Mouse (Mus musculus) forebrain, embryonic 16.5 days (tissue): ENCODE results near the gene Gm5741. TPM values are rescaled to one million over a fixed set of nuclear protein-coding genes. Genes with fewer than 3 reads are reported as not detected.

ENCODE experiments used
- ATAC-seq: fragments of 200-750 bp; cut with Nextera tagmentation; 2 replicates; pipeline ENCODE4 v1.8.0; 2017; ENCODE audit warnings: mild to moderate bottlenecking, moderate library complexity
- H3K27ac ChIP-seq: fragments of 300-500 bp; sonication (generic); 2 replicates; pipeline ENCODE4 v1.5.1; 2014; ENCODE audit warnings: low read length, control low read depth
- H3K27me3 ChIP-seq: fragments of 300-500 bp; sonication (generic); replicated peaks from 2 replicates; pipeline ENCODE4 v1.6.1; 2014; ENCODE audit warnings: low read length; ENCODE audit not compliant: control insufficient read depth, insufficient read depth
- H3K36me3 ChIP-seq: fragments of 300-500 bp; sonication (generic); 2 replicates; pipeline ENCODE4 v1.6.1; 2014; ENCODE audit not compliant: control insufficient read depth, insufficient read depth
- H3K4me1 ChIP-seq: fragments of 300-500 bp; sonication (generic); replicated peaks from 2 replicates; pipeline ENCODE4 v1.6.1; 2014; ENCODE audit warnings: low read length; ENCODE audit not compliant: control insufficient read depth, insufficient read depth
- H3K4me2 ChIP-seq: fragments of 300-500 bp; sonication (generic); 2 replicates; pipeline ENCODE4 v1.6.1; 2014; ENCODE audit warnings: mild to moderate bottlenecking, low read length, control low read depth
- H3K4me3 ChIP-seq: fragments of 300-500 bp; sonication (generic); replicated peaks from 2 replicates; pipeline ENCODE4 v1.5.1; 2014; ENCODE audit warnings: mild to moderate bottlenecking, low read length, control low read depth
- H3K9ac ChIP-seq: fragments of 300-500 bp; sonication (generic); replicated peaks from 2 replicates; pipeline ENCODE4 v1.6.1; 2014; ENCODE audit warnings: low read depth, low read length, control low read depth
- H3K9me3 ChIP-seq: fragments of 300-500 bp; sonication (generic); 2 replicates; pipeline ENCODE4 v1.6.1; 2016; ENCODE audit warnings: low read length; ENCODE audit not compliant: control insufficient read depth
- WGBS: fragments of 180-500 bp; shearing (Covaris S2); extraction: QIAGEN DNeasy Blood & Tissue Kit; methylation state at CpG from one replicate; pipeline ENCODE4 v1.1.7; 2014; 5-methylcytosine and 5-hydroxymethylcytosine counted together
- polyA plus RNA-seq: library from polyadenylated mRNA; unstranded; fragments of >200 nt; fragmentation: Nextera tagmentation; extraction: Ambion mirVana; gene quantifications from 2 replicates; pipeline ENCODE4 v1.2.1, GENCODE M21; 2015

The Gm5741 gene
- polyA plus RNA-seq, result 0.84 TPM in 1 of 2 replicates, not detected in the other

DNA sequence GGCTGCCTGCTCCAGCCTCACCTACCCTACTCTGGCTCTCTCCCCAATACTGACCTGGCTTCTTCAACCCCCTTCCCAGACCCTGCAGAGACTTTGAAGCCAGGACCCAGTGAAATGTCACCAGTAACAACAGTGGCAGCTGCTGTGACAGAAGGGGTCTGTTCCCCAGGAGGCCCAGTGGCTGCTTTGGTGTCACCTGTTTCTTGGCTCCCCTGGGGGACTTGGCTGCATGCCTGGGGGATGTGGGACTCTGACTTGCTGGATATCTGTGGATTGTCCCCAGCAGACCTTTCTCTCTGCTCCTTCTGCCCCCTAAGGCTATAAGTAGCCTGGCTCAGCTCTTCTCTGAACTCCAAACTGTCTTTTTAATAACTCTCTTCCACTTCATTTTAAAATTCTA is at the start of gene Gm5741:
Gene Gm5741, minus strand, starts transcription at position 1 of the 400 bp plus-strand sequence.
- 0 out of 2 replicates have a peak, but pooled peaks cover 2% of the 10 kb centered on the region for H3K36me3 ChIP-seq
- H3K27me3 ChIP-seq, result no peaks in the 10 kb centered on the region
- ATAC-seq, result no peak
- no peak within 1 kb of the TSS for H3K4me3 ChIP-seq
- peaks cover 14% of the 10 kb centered on the region for H3K4me1 ChIP-seq
- H3K9me3 ChIP-seq, result no peaks in the 10 kb centered on the region
- no peak within 1 kb of the TSS for H3K9ac ChIP-seq
- no peak within 1 kb of the TSS for H3K4me2 ChIP-seq
- H3K27ac ChIP-seq, result no peak within 1 kb of the TSS

DNA sequence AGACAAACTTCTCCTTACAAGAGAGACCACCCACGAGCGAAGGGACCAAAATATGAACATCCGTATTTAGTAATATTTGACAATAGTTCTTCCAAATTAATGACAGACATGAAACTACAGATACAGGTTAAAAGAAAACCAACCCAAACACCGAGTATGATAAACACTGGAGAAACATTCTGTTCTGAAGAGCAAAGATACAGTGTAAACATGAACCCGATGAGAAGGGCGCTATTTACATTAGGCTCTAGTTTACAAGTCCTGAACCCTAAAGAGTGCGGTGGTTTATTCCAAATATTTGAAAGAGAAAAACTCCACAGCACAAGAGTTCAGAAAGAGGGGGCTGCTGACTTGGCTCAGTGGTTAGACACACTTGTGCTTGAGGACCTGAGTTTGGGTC is 49.2 kb upstream of the Gm5741 start:
- Histone ChIP-seq H3K36me3 (no peaks in the 10 kb centered on the region; the same call in 1 of the 2 replicates), H3K4me3 (no peak overlapping the region), H3K4me2 (no peak overlapping the region), H3K27ac (no peak overlapping the region), H3K9ac (no peak overlapping the region), H3K9me3 (no peaks in the 10 kb centered on the region), H3K4me1 (no peaks in the 10 kb centered on the region; the same call in 1 of the 2 replicates), H3K27me3 (no peaks in the 10 kb centered on the region)
- no peak for ATAC-seq
- 94% methylated on average over 7 of the region's 7 CpGs for WGBS

DNA sequence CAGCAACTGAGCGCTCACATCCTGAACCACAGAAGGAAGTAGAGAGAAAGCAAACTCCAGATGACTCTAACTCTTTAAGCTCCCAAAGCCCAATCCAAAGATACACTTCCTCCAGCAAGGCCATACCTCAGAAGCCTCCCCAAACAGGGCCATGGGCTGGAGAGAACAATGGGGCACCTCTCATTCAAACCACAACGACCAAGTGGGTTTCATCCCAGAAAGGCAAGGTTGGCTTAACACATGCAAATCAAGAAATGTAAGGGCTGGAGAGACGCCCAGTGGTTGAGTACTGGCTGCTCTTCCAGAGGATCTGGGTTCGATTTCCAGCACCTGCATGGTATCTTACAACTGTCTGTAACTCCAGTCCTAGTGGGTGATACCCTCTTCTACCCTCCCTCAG is 47.7 kb upstream of the Gm5741 start:
- H3K27ac ChIP-seq, result no peak overlapping the region
- H3K9me3 ChIP-seq, result no peaks in the 10 kb centered on the region
- 75% methylated on average over 4 of the region's 4 CpGs for WGBS
- ATAC-seq, result no peak
- H3K4me1 ChIP-seq, result no peaks in the 10 kb centered on the region; the same call in 1 of the 2 replicates
- no peak overlapping the region for H3K9ac ChIP-seq
- H3K36me3 ChIP-seq, result peaks cover 13% of the 10 kb centered on the region
- no peak overlapping the region for H3K4me2 ChIP-seq
- H3K27me3 ChIP-seq, result no peaks in the 10 kb centered on the region
- H3K4me3 ChIP-seq, result no peak overlapping the region

DNA sequence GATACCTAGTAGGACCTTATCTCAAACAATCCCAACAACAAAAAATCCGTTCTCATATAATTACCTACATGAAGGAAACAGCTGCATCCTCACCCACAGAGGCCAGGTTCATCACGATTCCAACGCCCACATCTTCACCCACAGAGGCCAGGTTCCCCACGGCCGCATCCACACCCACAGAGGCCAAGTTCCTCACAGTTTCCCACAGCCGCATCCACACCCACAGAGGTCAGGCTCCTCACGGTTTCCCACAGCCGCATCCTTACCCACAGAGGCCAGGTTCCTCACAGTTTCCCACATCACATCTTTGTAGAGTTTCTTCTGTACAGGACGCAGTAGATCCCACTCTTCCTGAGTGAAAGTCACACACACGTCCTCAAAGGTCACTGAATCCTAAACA is 45.5 kb upstream of the Gm5741 start:
- ATAC-seq, result no peak
- no peak overlapping the region for H3K27ac ChIP-seq
- WGBS, result 95% methylated on average over 10 of the region's 10 CpGs

DNA sequence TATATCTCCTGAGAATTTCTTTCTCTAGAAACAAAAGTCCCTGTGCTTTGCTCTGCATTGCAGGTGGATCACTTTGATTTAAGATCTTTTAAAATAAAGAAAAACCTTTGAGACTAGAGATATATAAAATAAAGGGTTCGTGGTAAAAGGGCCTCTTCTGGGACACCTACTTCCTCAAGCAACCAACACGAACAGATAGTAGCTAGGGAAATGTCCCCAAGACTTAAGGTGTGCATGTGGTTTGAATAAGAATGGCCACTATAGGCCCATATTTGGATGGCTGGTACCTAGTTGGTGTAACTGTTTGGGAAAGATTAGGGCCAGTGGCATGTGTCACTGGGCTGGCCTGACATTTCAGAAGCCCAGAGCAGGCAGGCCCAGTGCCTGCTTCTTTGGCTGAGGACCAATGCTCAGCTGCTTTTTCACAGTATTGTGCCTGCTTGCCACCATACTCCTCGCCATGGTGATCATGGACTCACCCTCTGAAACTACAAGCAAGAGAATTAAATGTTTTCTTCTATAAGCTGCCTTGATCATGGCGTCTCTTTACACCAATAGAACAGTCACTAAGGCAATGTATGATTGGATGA is 32.4 kb upstream of the Gm5741 start:
- no peak overlapping the region for H3K9ac ChIP-seq
- H3K9me3 ChIP-seq, result no peaks in the 10 kb centered on the region
- no peak overlapping the region for H3K27ac ChIP-seq
- ATAC-seq, result no peak
- no peak overlapping the region for H3K4me3 ChIP-seq
- WGBS, result 86% methylated on average over 4 of the region's 4 CpGs
- H3K4me2 ChIP-seq, result no peak overlapping the region
- peaks cover 15% of the 10 kb centered on the region for H3K36me3 ChIP-seq
- no peaks in the 10 kb centered on the region for H3K27me3 ChIP-seq
- H3K4me1 ChIP-seq, result no peaks in the 10 kb centered on the region

More for the DNA sequence above, 45.5 kb upstream of the Gm5741 start:
- Histone ChIP-seq H3K9ac (no peak overlapping the region), H3K27me3 (no peaks in the 10 kb centered on the region), H3K4me1 (no peaks in the 10 kb centered on the region), H3K4me2 (no peak overlapping the region), H3K9me3 (no peaks in the 10 kb centered on the region), H3K36me3 (peaks cover 23% of the 10 kb centered on the region), H3K4me3 (no peak overlapping the region)

DNA sequence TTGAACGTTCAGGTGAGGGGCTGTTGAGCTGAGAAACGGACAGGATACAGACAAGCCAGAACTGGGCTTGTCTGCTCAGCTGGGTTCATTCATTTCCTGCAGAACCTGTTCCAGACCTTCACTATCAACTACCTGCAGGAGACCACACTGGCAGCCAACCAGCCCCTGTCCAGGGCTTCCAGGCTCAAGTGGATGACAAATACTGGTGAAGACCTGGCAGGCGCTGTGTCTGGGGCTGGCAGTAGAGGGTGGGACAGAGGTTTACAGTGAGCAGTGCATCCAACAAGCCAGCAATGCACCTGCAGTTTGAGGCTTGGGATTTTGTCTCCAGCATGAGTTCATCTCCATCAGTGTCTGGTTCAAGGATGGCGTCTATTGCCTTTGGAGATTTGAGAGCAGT is 29.1 kb upstream of the Gm5741 start:
- no peak overlapping the region for H3K4me2 ChIP-seq
- WGBS, result 90% methylated on average over 4 of the region's 4 CpGs
- no peak overlapping the region for H3K4me3 ChIP-seq
- no peaks in the 10 kb centered on the region for H3K27me3 ChIP-seq
- no peak overlapping the region for H3K27ac ChIP-seq
- peaks cover 15% of the 10 kb centered on the region for H3K36me3 ChIP-seq
- H3K9ac ChIP-seq, result no peak overlapping the region
- no peak for ATAC-seq
- no peaks in the 10 kb centered on the region for H3K4me1 ChIP-seq
- H3K9me3 ChIP-seq, result no peaks in the 10 kb centered on the region

DNA sequence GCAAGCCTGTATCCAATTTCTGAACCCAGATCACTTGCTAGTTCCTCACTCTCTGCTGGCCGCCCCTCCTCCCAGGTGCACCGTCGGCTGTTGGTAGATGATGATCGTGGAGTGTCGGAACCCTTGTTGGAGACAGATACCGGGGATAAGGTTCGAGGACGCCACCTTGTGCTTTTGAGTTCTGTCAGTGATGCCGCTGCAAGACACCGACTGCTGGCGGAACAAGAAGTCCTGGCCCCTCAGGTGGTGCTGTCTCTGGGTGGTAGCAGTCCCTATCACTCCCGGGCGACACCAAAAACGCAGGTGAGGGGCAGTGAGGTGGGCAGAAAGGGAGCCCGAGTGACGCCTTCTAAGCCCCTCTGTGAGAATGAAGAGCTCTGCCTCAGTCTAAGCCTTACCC is 28.4 kb upstream of the Gm5741 start:
- Histone ChIP-seq H3K27ac (no peak overlapping the region), H3K9me3 (no peaks in the 10 kb centered on the region), H3K27me3 (no peaks in the 10 kb centered on the region), H3K4me2 (no peak overlapping the region), H3K4me1 (no peaks in the 10 kb centered on the region), H3K9ac (no peak overlapping the region), H3K36me3 (peaks cover 15% of the 10 kb centered on the region), H3K4me3 (no peak overlapping the region)
- ATAC-seq, result no peak
- 94% methylated on average over 16 of the region's 16 CpGs for WGBS

DNA sequence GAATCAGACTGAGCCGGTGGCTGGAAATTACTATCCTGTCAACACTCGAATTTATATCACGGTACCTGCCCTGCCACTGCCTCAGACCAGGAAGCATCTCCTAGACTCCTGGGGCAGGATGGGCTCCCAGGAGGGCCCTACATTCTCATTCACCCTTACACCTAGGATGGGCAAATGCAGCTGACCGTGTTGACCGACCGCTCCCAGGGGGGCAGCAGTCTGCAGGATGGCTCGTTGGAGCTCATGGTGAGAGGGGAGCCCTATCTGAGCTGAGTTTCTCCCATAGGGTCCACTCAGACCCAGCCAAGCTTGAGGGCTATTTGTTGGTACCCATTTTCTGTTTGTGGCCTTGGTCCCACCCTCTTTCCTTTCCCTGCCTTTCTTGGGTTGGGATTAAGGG is 27.8 kb upstream of the Gm5741 start:
- WGBS, result 96% methylated on average over 7 of the region's 7 CpGs
- Histone ChIP-seq H3K27me3 (no peaks in the 10 kb centered on the region), H3K36me3 (peaks cover 15% of the 10 kb centered on the region), H3K4me1 (no peaks in the 10 kb centered on the region), H3K9me3 (no peaks in the 10 kb centered on the region), H3K4me3 (no peak overlapping the region), H3K9ac (no peak overlapping the region), H3K27ac (no peak overlapping the region), H3K4me2 (no peak overlapping the region)
- ATAC-seq, result no peak

DNA sequence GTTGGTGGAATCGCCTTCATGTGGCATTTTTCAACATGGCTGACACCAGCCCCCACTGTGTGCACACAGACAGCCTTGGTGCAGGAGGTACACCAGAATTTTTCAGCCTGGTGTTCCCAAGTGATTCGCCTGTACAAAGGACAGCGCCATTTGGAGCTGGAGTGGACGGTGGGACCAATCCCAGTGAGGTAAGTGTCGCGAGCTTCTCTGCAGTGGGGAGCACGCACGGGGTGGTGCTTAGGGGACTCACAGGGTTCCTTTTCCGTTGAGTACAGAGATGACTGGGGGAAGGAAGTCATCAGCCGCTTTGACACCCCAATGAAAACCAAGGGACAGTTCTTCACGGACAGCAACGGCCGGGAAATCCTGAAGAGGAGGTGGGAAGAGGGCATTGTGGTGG is 27.3 kb upstream of the Gm5741 start:
- Histone ChIP-seq H3K9ac (no peak overlapping the region), H3K9me3 (no peaks in the 10 kb centered on the region), H3K27ac (no peak overlapping the region), H3K36me3 (peaks cover 15% of the 10 kb centered on the region), H3K4me1 (no peaks in the 10 kb centered on the region), H3K27me3 (no peaks in the 10 kb centered on the region), H3K4me3 (no peak overlapping the region), H3K4me2 (no peak overlapping the region)
- 95% methylated on average over 13 of the region's 13 CpGs for WGBS
- no peak for ATAC-seq
